Mouse (Mus musculus) CH12.LX (cell line): Measurements from ENCODE around the gene Fhl5.
"Not testable (repeated sequence)": the region's sequence is repeated elsewhere in the genome, so short reads cannot be mapped to it uniquely, and the experiment has no call there.

Source experiments
- CTCF ChIP-seq, 2 experiments: IDR thresholded peaks in 1 of 2; conservative IDR thresholded peaks in 1 of 2; 2 replicates each; pipeline ENCODE4 v1.5.1; 2011 to 2012; ENCODE audit warnings: low read depth in 2 of 2, low read length in 2 of 2, improper control_type of control experiment in 1 of 2, inconsistent platforms in 1 of 2, mild to moderate bottlenecking in 1 of 2, moderate library complexity in 1 of 2
- EP300 ChIP-seq: IDR thresholded peaks from 2 replicates; pipeline ENCODE4 v1.6.1; 2011; ENCODE audit warnings: low read length, improper control_type of control experiment
- ETS1 ChIP-seq: conservative IDR thresholded peaks from 2 replicates; pipeline ENCODE4 v1.6.1; 2012; ENCODE audit warnings: low read depth, mild to moderate bottlenecking, inconsistent platforms, low read length, improper control_type of control experiment, moderate library complexity
- KAT2A ChIP-seq: IDR thresholded peaks from 2 replicates; pipeline ENCODE4 v1.6.1; 2012; ENCODE audit warnings: low read length, improper control_type of control experiment, inconsistent platforms; ENCODE audit not compliant: insufficient replicate concordance
- MAFK ChIP-seq: IDR thresholded peaks from 2 replicates; pipeline ENCODE4 v1.6.1; 2011; ENCODE audit warnings: low read length, improper control_type of control experiment; ENCODE audit not compliant: insufficient replicate concordance
- POLR2A ChIP-seq: IDR thresholded peaks from 2 replicates; pipeline ENCODE4 v1.6.1; 2011; ENCODE audit warnings: low read depth, mild to moderate bottlenecking, improper control_type of control experiment, low read length
- POLR2AphosphoS2 ChIP-seq: IDR thresholded peaks from 2 replicates; pipeline ENCODE4 v1.6.1; 2011; ENCODE audit warnings: low read depth, low read length, improper control_type of control experiment
- TCF12 ChIP-seq: IDR thresholded peaks from 2 replicates; pipeline ENCODE4 v1.6.1; 2014; ENCODE audit warnings: low read depth, mild to moderate bottlenecking, inconsistent platforms, low read length, improper control_type of control experiment
- UBTF ChIP-seq: IDR thresholded peaks from 2 replicates; pipeline ENCODE4 v1.6.1; 2012; ENCODE audit warnings: low read depth, mild to moderate bottlenecking, inconsistent platforms, low read length, improper control_type of control experiment, moderate library complexity
- USF1 ChIP-seq: IDR thresholded peaks from 2 replicates; pipeline ENCODE4 v1.6.1; 2014; ENCODE audit warnings: low read depth, mild to moderate bottlenecking, inconsistent platforms, low read length, improper control_type of control experiment

DNA sequence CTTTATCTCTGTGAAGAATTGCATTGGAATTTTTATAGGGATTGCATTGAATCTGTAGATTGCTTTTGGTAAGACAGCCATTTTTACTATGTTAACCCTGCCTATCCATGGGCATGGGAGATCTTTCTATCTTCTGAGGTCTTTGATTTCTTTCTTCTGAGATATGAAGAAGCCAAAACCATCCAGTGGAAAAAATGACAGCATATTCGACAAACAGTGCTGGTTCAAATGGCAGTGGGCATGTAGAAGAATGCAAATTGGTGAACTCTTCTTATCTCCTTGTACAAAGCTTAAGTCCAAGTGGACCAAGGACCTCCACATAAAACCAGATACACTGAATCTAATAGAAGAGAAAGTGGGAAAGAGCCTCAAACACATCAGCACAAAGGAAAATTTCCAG, 42.3 kb upstream of the Fhl5 start:
- TF ChIP-seq CTCF (conservative IDR thresholded peaks at IDR 0.05 in 1 of 2, IDR thresholded peaks at IDR 0.05 in 1 of 2; ENCODE audit: low read depth in 2 of 2, low read length in 2 of 2); ETS1; KAT2A; UBTF; TCF12; EP300; POLR2AphosphoS2; MAFK; USF1; POLR2A: not testable (repeated sequence)
